Mouse (Mus musculus) granulocyte monocyte progenitor cell, adult 5-6 weeks (primary cell): ENCODE data around the gene Cdk6. TPM values are rescaled to one million over a fixed set of nuclear protein-coding genes. Genes with fewer than 3 reads are reported as not detected.
A peak's percentile ranks its signal among the peaks of the same experiment; 100 is the strongest.
"Not testable (repeated sequence)": the region's sequence is repeated elsewhere in the genome, so short reads cannot be mapped to it uniquely, and the experiment has no call there.

Experiments used
- ATAC-seq: replicated peaks from 2 replicates; pipeline ENCODE4 v1.8.0; 2016; ENCODE audit warnings: mild to moderate bottlenecking, moderate TSS enrichment, inconsistent platforms; ENCODE audit not compliant: poor library complexity, severe bottlenecking
- total RNA-seq, 2 experiments: library from RNA; stranded (forward) in 1 of 2; stranded (reverse) in 1 of 2; fragments of 200-712, 200-1000 nt in 1 of 2; fragments of >200 nt in 1 of 2; fragmentation: Nextera tagmentation in 1 of 2; gene quantifications; 2 replicates each; pipeline ENCODE4 v1.2.3; 2014 to 2017

The Cdk6 gene
- total RNA-seq, 2 experiments from 2014 or later: 253 to 278 TPM

- ATAC-seq: peak; percentile 32
Measured at GRCm38 (mm10) chr5:3343566-3344080, 2.3 kb downstream of the Cdk6 start.

- peak; percentile 21 for ATAC-seq
Measured at GRCm38 (mm10) chr5:3344081-3344631, 2.9 kb downstream of the Cdk6 start.

GRCm38 (mm10) chr5:3345540-3345939 is 4.3 kb downstream of the Cdk6 start:
- ATAC-seq: not testable (repeated sequence)

- peak; percentile 53 for ATAC-seq
Measured at GRCm38 (mm10) chr5:3349393-3349792, 8.1 kb downstream of the Cdk6 start.

GRCm38 (mm10) chr5:3351836-3352235 is 10.6 kb downstream of the Cdk6 start:
- ATAC-seq: not testable (repeated sequence)

- ATAC-seq: no peak
Measured at GRCm38 (mm10) chr5:3352314-3352713, 11.0 kb downstream of the Cdk6 start.

- no peak for ATAC-seq
Measured at GRCm38 (mm10) chr5:3352827-3353226, 11.5 kb downstream of the Cdk6 start.

GRCm38 (mm10) chr5:3354307-3354706 is 13.0 kb downstream of the Cdk6 start:
- ATAC-seq: 0 out of 2 replicates have a peak, but pooled peaks have one; percentile 16

GRCm38 (mm10) chr5:3355032-3355536 is 13.8 kb downstream of the Cdk6 start:
- no peak for ATAC-seq

- ATAC-seq: peak; percentile 38
Measured at GRCm38 (mm10) chr5:3355560-3356260, 14.4 kb downstream of the Cdk6 start.

- ATAC-seq: no peak
Measured at GRCm38 (mm10) chr5:3356261-3356778, 15.0 kb downstream of the Cdk6 start.

- ATAC-seq: no peak
Measured at GRCm38 (mm10) chr5:3357496-3357895, 16.2 kb downstream of the Cdk6 start.

- peak; percentile 47 for ATAC-seq
Measured at GRCm38 (mm10) chr5:3358687-3359520, 17.6 kb downstream of the Cdk6 start.

- no peak for ATAC-seq
Measured at GRCm38 (mm10) chr5:3359914-3360313, 18.6 kb downstream of the Cdk6 start.

- no peak for ATAC-seq
Measured at GRCm38 (mm10) chr5:3361252-3361651, 20.0 kb downstream of the Cdk6 start.

- ATAC-seq: peak; percentile 34
Measured at GRCm38 (mm10) chr5:3362111-3362510, 20.8 kb downstream of the Cdk6 start.

GRCm38 (mm10) chr5:3363036-3363983 is 22.0 kb downstream of the Cdk6 start:
- ATAC-seq: peak; percentile 10; the same call in 1 of the 2 replicates

GRCm38 (mm10) chr5:3367045-3367444 is 25.8 kb downstream of the Cdk6 start:
- ATAC-seq: peak; percentile 49

GRCm38 (mm10) chr5:3369317-3369716 is 28.0 kb downstream of the Cdk6 start:
- 0 out of 2 replicates have a peak, but pooled peaks have one; percentile 29 for ATAC-seq
